Mouse (Mus musculus) right cerebral cortex, postnatal 25 days (tissue): ENCODE measurements at regions not wholly inside any gene's neighbourhood (a gene's known extent, or its start where the extent isn't known, plus 50 kb on each side); places are given as distances from the start of the nearest gene placed in this dataset.
A peak's percentile ranks its signal among the peaks of the same experiment; 100 is the strongest.

Source experiments
- DNase-seq: peaks from one replicate; pipeline ENCODE4 v3.0.0; 2022

DNA sequence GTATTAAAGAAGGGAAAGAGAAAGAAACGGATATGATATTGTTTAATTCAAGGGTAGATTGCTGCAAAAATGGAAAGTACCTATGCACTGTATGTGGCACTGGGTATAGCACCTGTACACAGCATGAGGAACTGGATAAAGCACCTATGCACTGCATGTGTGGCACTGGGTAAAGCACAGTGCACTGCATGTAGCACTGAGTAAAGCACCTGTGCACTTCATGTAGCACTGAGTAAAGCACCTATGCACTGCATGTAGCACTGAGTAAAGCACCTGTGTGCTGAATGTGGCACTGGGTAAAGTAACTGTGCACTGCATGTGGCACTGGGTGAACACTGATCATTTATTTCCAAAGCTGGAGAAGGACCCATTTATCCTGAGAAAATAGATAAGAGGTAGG is 280.2 kb upstream of the Fam49a start:
- DNase-seq: no peak

GRCm38 (mm10) chr12:11993513-11993912 is 268.4 kb upstream of the Fam49a start:
- DNase-seq: no peak

DNA sequence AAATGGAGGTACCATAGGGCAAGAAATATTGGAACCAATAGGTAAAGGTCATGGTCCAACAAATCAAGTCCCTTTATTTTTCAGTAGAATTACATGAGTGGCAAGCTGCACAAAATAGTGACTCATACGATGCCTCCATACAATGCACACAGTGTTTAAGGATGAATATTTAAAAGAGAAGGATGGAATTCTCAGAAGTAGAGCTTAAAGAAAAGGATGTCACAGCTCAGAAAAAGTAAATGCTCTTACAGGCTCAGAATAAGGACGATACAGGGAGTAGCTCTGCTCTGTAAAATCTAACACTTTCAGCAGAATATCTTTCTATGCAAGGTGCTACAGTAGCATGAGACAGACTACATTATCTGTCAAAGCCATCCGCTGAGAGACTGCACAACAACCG is 262.7 kb upstream of the Fam49a start:
- DNase-seq: no peak

DNA sequence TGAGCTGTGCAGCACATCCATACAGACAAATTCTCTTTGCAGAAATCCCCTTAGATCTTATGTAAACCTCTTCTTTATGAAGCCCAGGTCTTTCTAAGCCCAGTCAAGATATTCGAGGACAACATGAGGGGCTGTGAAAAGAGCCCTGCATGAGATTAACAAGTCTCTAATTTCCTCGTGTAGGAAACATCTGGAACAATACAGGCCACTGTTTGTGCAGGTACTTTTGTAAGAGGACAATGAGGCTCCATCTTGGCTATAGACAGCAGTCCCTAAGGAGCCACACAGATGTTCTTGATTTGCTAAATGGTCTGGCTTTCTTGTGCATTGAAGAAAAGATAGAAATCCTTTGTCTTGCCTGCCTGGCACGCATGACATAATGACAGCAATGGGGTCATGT is 259.5 kb upstream of the Fam49a start:
- DNase-seq: no peak

- DNase-seq: no peak
These were observed 251.3 kb upstream of the Fam49a start for GRCm38 (mm10) chr12:12010592-12010991.

GRCm38 (mm10) chr12:12023819-12024470 is 238.0 kb upstream of the Fam49a start:
- DNase-seq: peak; percentile 17

DNA sequence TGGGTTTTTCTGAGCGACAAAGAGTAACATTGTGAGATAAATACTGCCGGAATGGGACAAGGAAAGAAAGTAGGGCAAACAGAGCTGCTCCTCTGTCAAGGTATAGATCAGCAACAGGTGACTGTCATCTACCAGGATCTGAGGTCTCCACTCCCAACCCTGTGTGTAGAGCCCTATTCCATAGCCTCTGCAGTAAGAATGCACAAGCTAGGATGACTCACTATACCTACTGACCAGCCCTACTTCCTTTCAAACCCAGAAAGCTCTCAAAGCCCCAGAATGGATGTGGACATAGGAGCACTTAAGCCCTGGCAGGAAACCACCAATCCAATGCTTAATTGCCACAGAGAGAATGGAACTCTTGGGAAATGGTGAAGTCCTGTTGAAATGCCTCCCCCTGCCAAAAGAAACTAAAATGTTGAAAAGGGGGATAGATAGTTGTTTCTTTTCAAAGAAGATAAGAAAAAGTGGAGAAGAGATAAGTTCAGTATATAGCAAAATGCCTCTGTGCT is 231.8 kb upstream of the Fam49a start:
- DNase-seq: no peak

DNA sequence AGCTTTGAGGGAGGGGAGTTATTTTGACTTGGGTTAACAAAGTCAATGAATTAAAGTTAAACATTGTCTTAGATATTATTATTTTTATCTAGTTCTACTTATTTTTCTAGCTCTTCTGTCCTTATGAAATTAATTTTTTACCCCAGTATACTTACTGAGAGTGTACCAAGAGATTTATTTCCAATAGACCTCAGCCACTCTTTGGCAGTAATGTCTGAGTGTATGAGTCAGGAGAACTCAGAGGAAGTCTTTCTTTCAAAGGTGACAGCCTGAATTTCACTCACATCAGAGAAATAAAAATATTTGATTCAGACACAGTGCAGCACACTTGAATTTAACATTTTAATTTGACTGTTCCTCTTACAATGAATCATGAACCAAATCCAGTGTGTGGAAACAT is 227.4 kb upstream of the Fam49a start:
- DNase-seq: no peak

DNA sequence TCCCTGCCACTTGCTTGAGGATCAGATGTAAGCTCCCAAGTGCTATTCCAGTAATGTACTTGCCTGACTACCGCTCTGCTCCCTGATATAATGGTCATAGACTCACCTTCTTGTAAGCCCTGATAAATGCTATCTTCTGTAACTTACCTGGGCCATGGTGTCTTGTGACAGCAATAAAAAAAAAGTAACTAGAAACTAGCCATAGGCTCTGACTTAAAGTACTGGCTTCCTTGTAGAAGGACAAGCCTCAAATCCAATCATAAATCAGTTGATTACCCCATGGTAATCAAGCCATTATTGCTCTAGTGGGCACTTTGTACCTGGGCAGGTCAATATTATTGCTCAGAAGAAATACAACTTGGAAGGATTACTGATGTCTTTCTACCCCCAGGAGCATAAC is 222.7 kb upstream of the Fam49a start:
- DNase-seq: no peak

- no peak for DNase-seq
These were observed 199.7 kb upstream of the Fam49a start for GRCm38 (mm10) chr12:12062215-12062614.

GRCm38 (mm10) chr12:12063910-12064309 is 198.0 kb upstream of the Fam49a start:
- peak; percentile 12 for DNase-seq

DNA sequence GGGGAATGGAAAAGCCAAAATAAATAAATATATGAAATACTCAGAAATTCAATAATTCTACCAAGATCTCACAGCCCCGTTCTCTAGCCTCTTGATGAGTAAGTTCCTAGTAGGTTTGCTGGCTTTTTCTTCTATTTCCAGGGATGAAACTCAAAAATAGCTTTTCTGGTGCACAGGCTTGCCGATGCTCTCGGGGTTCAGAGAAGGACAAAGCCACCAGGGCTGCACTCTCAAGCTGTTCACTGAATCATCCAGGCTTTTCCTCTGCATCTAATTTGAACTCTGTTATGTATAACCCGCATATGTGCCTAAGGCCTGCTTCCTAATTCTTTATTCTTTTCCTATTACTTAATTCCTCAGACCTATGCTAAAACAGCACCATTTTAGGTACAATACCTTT is 197.5 kb upstream of the Fam49a start:
- no peak for DNase-seq

GRCm38 (mm10) chr12:12088338-12088737 is 173.6 kb upstream of the Fam49a start:
- DNase-seq: no peak
